ENCODE assay signal across 15 mouse cellular contexts in the genomic region with DNA sequence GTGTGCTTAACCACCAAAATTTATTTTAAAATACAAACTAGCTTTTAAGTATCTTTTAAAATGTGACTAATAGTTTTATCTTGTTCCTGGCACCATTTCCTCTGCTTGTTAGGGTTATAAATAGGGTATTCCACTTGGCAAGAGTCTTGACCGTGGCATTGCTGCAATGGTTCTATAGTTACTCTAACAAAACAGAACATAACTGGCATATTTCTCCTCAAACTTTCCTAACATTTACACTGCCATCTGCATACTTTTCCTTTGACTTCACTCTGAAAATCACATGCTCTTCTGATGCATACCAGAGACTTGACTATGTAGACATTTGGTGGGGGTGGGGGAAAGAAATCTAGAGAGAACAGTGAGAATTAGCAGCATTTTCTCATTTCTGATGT.
DNase-seq lines count a peak whose midpoint lies in the region; ATAC-seq and TF ChIP-seq lines count a peak whose summit lies in the region.
"Had no signal": no experiment of that assay in that cellular context is flagged by ENCODE, and none has a peak within 500 bp of the region (broad histone marks: within the 10 kb centered on the region; RNA-seq: fewer than 3 reads in every experiment).

No protein-coding gene starts in this region.

- no peak overlapping the region for H3K4me2 ChIP-seq in heart, embryonic 12.5 days
- no peak overlapping the region for H3K4me2 ChIP-seq in lung, embryonic 14.5 days
- no peak overlapping the region for H3K4me2 ChIP-seq in forebrain, postnatal 0 days (ENCODE audit: low read depth)
- H3K4me2 ChIP-seq: hindbrain, embryonic 14.5 days; midbrain, embryonic 13.5 days had no signal

- peaks cover 4% of the 10 kb centered on the region; the same call in 1 of the 2 replicates for H3K4me1 ChIP-seq in heart, embryonic 12.5 days (replicated peaks)
- peaks cover 6% of the 10 kb centered on the region; the same call in 1 of the 2 replicates for H3K4me1 ChIP-seq in lung, embryonic 14.5 days (ENCODE audit: insufficient read depth)
- H3K4me1 ChIP-seq in lung, adult 2 months (ENCODE audit: control insufficient read depth, insufficient read depth, low read length), result peaks cover 2% of the 10 kb centered on the region; the same call in 1 of the 2 replicates
- no peaks in the 10 kb centered on the region for H3K4me1 ChIP-seq in forebrain, postnatal 0 days (ENCODE audit: insufficient read depth)
- H3K4me1 ChIP-seq: midbrain, embryonic 13.5 days had no signal

- TF ChIP-seq CTCF in lung, embryonic 14.5 days (IDR thresholded peaks at IDR 0.05; ENCODE audit: low read depth), result no peak
- TF ChIP-seq CTCF in lung, adult 2 months (IDR thresholded peaks at IDR 0.05; ENCODE audit: insufficient read depth, low read length), result no peak
- TF ChIP-seq CTCF in forebrain, postnatal 0 days (IDR thresholded peaks at IDR 0.05; ENCODE audit: low read depth), result no peak
- no peak for TF ChIP-seq CTCF in left cerebral cortex, adult 2 months (IDR thresholded peaks at IDR 0.05)

- H3K9ac ChIP-seq in heart, embryonic 12.5 days, result no peak overlapping the region
- H3K9ac ChIP-seq in lung, embryonic 14.5 days, result no peak overlapping the region
- no peak overlapping the region for H3K9ac ChIP-seq in forebrain, postnatal 0 days
- H3K9ac ChIP-seq: hindbrain, embryonic 14.5 days; midbrain, embryonic 13.5 days had no signal

- H3K4me3 ChIP-seq in heart, embryonic 12.5 days, result no peak overlapping the region
- no peak overlapping the region for H3K4me3 ChIP-seq in lung, embryonic 14.5 days (ENCODE audit: low read depth, low read length)
- no peak overlapping the region for H3K4me3 ChIP-seq in lung, adult 2 months (replicated peaks; ENCODE audit: extremely low read depth, low read depth, low read length)
- no peak overlapping the region for H3K4me3 ChIP-seq in forebrain, postnatal 0 days (ENCODE audit: low read depth, low read length)
- no peak overlapping the region for H3K4me3 ChIP-seq in left cerebral cortex, adult 2 months
- H3K4me3 ChIP-seq: midbrain, embryonic 13.5 days had no signal

- no peak for TF ChIP-seq POLR2A in lung, adult 2 months (IDR thresholded peaks at IDR 0.05; ENCODE audit: borderline replicate concordance, extremely low read depth, low read depth, low read length)

- no peak overlapping the region for H3K27ac ChIP-seq in heart, embryonic 12.5 days (ENCODE audit: poor library complexity, severe bottlenecking)
- H3K27ac ChIP-seq in lung, embryonic 14.5 days (ENCODE audit: low read depth), result peak overlapping the region; percentile 51
- H3K27ac ChIP-seq in forebrain, postnatal 0 days (ENCODE audit: low read depth, low read length), result no peak overlapping the region
- H3K27ac ChIP-seq in left cerebral cortex, adult 2 months, result no peak overlapping the region
- H3K27ac ChIP-seq: hindbrain, embryonic 14.5 days; macrophage; midbrain, embryonic 13.5 days had no signal

- ATAC-seq in heart, embryonic 12.5 days (ENCODE audit: insufficient number of reproducible peaks, low FRiP score), result no peak
- ATAC-seq in lung, embryonic 14.5 days (ENCODE audit: insufficient read depth), result peak; percentile 73
- peak; percentile 66; the same call in 1 of the 2 replicates for ATAC-seq in forebrain, postnatal 0 days
- ATAC-seq: activated CD4-positive, CD25-positive, alpha-beta regulatory T cell, adult 4 months; intestine, postnatal 0 days; midbrain, embryonic 13.5 days had no signal

- intact Hi-C loops in left cerebral cortex, adult 2 months (cut with DNase I), result no loop called here

- no peaks in the 10 kb centered on the region for H3K27me3 ChIP-seq in heart, embryonic 12.5 days (replicated peaks)
- no peaks in the 10 kb centered on the region for H3K27me3 ChIP-seq in lung, embryonic 14.5 days (ENCODE audit: insufficient read depth, low read length)
- no peaks in the 10 kb centered on the region for H3K27me3 ChIP-seq in forebrain, postnatal 0 days (ENCODE audit: insufficient read depth, low read length)
- H3K27me3 ChIP-seq: midbrain, embryonic 13.5 days had no signal

- no peaks in the 10 kb centered on the region for H3K9me3 ChIP-seq in heart, embryonic 12.5 days (replicated peaks)
- H3K9me3 ChIP-seq in lung, embryonic 14.5 days (ENCODE audit: low read depth, low read length), result no peaks in the 10 kb centered on the region
- no peaks in the 10 kb centered on the region for H3K9me3 ChIP-seq in forebrain, postnatal 0 days (ENCODE audit: low read length)
- H3K9me3 ChIP-seq: midbrain, embryonic 13.5 days had no signal

- 27% methylated on average over 1 of the region's 1 CpGs for WGBS in heart, embryonic 12.5 days
- 31% methylated on average over 1 of the region's 1 CpGs for WGBS in lung, embryonic 14.5 days
- WGBS in lung, adult 2 months, result 29% methylated on average over 1 of the region's 1 CpGs
- 25% methylated on average over 1 of the region's 1 CpGs for WGBS in forebrain, postnatal 0 days

- H3K36me3 ChIP-seq in heart, embryonic 12.5 days, result no peaks in the 10 kb centered on the region
- no peaks in the 10 kb centered on the region for H3K36me3 ChIP-seq in lung, embryonic 14.5 days (ENCODE audit: insufficient read depth)
- H3K36me3 ChIP-seq in forebrain, postnatal 0 days (ENCODE audit: insufficient read depth), result no peaks in the 10 kb centered on the region
- H3K36me3 ChIP-seq: midbrain, embryonic 13.5 days had no signal

- DNase-seq in heart, adult 18-20 months, result peak; percentile 21 to 25
- peak; percentile 54 for DNase-seq in lung, embryonic 14.5 days
- no peak for DNase-seq in lung, adult 2 months
- no peak for DNase-seq in forebrain, postnatal 0 days
- DNase-seq in left cerebral cortex, adult 2 months (ENCODE audit: extremely low spot score in 1 of 2, low spot score in 2 of 2), result no peak
- no peak for DNase-seq in spleen, adult 18-20 months
- DNase-seq: cerebellum, adult 11 months; kidney, postnatal 25 days; liver had no signal

Comparison
In these comparisons a context has a peak if more than half of its experiments do, and no peak if none do; other contexts are left out.
1. DNase-seq: peak in heart, adult 18-20 months (2 of 2) and lung, embryonic 14.5 days (single experiment); none in lung, adult 2 months (single experiment), forebrain, postnatal 0 days (single experiment), left cerebral cortex, adult 2 months (0 of 2) and spleen, adult 18-20 months (0 of 2).